Mouse (Mus musculus): ENCODE measurements around the gene Serpina3c.

- TF ChIP-seq ZNF384 (IDR thresholded peaks at IDR 0.05; ENCODE audit: low read depth, low read length), result no peak
- no peak for TF ChIP-seq ZC3H11A (IDR thresholded peaks at IDR 0.05; ENCODE audit: borderline replicate concordance, low read depth, low read length)
- TF ChIP-seq CHD2 (IDR thresholded peaks at IDR 0.05; ENCODE audit: low read depth, low read length), result no peak
- no peak for TF ChIP-seq MAFK (IDR thresholded peaks at IDR 0.05; ENCODE audit: insufficient read depth, low read depth, low read length)
- TF ChIP-seq HCFC1 (IDR thresholded peaks at IDR 0.05; ENCODE audit: borderline replicate concordance, insufficient read depth, low read length), result no peak
Measured at GRCm38 (mm10) chr12:104123996-104124395, 29.7 kb downstream of the Serpina3c start.
